ENCODE assay signal across 8 mouse cellular contexts in the genomic region with DNA sequence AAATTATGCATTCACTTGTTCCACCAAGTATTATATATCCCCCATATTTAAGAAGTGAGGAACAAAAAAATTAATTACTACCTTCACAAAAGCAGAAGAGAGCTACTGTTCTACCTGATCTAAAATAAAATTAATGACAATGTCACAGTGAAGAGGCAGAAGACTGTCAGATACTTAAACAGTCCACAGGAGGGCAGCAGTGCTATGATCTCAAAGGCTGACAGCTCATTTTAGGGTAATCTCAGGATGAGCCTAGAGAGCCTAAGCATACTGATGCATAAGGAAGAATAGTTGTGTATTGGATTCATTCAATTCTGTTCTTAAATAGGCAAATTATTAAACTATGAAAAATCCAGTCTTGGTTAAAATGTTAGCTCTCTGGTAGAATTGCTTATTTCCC. TPM values are rescaled to one million over a fixed set of nuclear protein-coding genes. Genes with fewer than 3 reads are reported as not detected.
DNase-seq lines count a peak whose midpoint lies in the region; ATAC-seq lines count a peak whose summit lies in the region.

No protein-coding gene starts in this region.

- H3K27me3 ChIP-seq in heart, embryonic 10.5 days (ENCODE audit: insufficient read depth, poor library complexity, severe bottlenecking): no peaks in the 10 kb centered on the region
- no peaks in the 10 kb centered on the region for H3K27me3 ChIP-seq in midbrain, embryonic 16.5 days (ENCODE audit: control insufficient read depth, insufficient read depth, low read depth, low read length)

- H3K9me3 ChIP-seq in heart, embryonic 10.5 days: no peaks in the 10 kb centered on the region
- H3K9me3 ChIP-seq in midbrain, embryonic 16.5 days (replicated peaks; ENCODE audit: control insufficient read depth, low read length, poor library complexity, severe bottlenecking): no peaks in the 10 kb centered on the region

- no peaks in the 10 kb centered on the region for H3K36me3 ChIP-seq in heart, embryonic 10.5 days
- H3K36me3 ChIP-seq in midbrain, embryonic 16.5 days (ENCODE audit: control insufficient read depth, insufficient read depth, low read length): no peaks in the 10 kb centered on the region

- DNase-seq in heart, adult 18-20 months: peak; percentile 48 to 72
- DNase-seq in heart, embryonic 10.5 days (ENCODE audit: low spot score): no peak
- peak; percentile 70 for DNase-seq in A20 (ENCODE audit: low read depth, low spot score)
- peak; percentile 16 for DNase-seq in adrenal gland, postnatal 25 days
- peak; percentile 28 for DNase-seq in fibroblast of lung, adult 2 months (ENCODE audit: low read depth)
- DNase-seq in kidney, postnatal 25 days: peak; percentile 47 to 71
- DNase-seq in yolk sac, embryonic 10.5 days (ENCODE audit: low spot score): no peak

- H3K9ac ChIP-seq in midbrain, embryonic 16.5 days (ENCODE audit: low read depth, low read length): no peak overlapping the region

- no peaks in the 10 kb centered on the region for H3K4me1 ChIP-seq in heart, embryonic 10.5 days
- no peaks in the 10 kb centered on the region for H3K4me1 ChIP-seq in midbrain, embryonic 16.5 days (ENCODE audit: control insufficient read depth, insufficient read depth, low read length)

- no peak overlapping the region for H3K27ac ChIP-seq in heart, embryonic 10.5 days
- H3K27ac ChIP-seq in midbrain, embryonic 16.5 days (ENCODE audit: low read length): no peak overlapping the region

- H3K4me3 ChIP-seq in heart, embryonic 10.5 days: no peak overlapping the region
- H3K4me3 ChIP-seq in midbrain, embryonic 16.5 days (ENCODE audit: low read depth, low read length): no peak overlapping the region

- peak; percentile 79 for ATAC-seq in midbrain, embryonic 16.5 days

- H3K4me2 ChIP-seq in midbrain, embryonic 16.5 days (ENCODE audit: low read length): no peak overlapping the region

RNA-seq across cellular contexts. Expression of gene Cd46, which starts 51.6 kb away (rescaled TPM):
- under 1 TPM; 0.57 to 0.65 TPM for total RNA-seq in heart, adult 18-20 months (2021)
- polyA plus RNA-seq in heart, embryonic 10.5 days (2016; fragmentation: Nextera tagmentation; extraction: Ambion mirVana): 0.58 and 0.70 TPM in 2 replicates
- 2.0 and 3.2 TPM in 2 replicates for total RNA-seq in adrenal gland, postnatal 25 days (2021)
- 1.8 and 2.0 TPM in 2 replicates for polyA plus RNA-seq in midbrain, embryonic 16.5 days (2015; fragmentation: Nextera tagmentation; extraction: Ambion mirVana)

Comparison
In these comparisons a context has a peak if more than half of its experiments do, and no peak if none do; other contexts are left out.
1. DNase-seq: peak in heart, adult 18-20 months (2 of 2), A20 (single experiment), adrenal gland, postnatal 25 days (single experiment), fibroblast of lung, adult 2 months (single experiment) and kidney, postnatal 25 days (2 of 2); none in heart, embryonic 10.5 days (single experiment) and yolk sac, embryonic 10.5 days (single experiment).